ENCODE assay signal across 25 mouse cellular contexts in genomic region chr12:69674176-69674575, GRCm38 (mm10). TPM values are rescaled to one million over a fixed set of nuclear protein-coding genes. Genes with fewer than 3 reads are reported as not detected.
DNase-seq lines count a peak whose midpoint lies in the region; ATAC-seq and TF ChIP-seq lines count a peak whose summit lies in the region.
"Had no signal": no experiment of that assay in that cellular context is flagged by ENCODE, and none has a peak within 500 bp of the region (broad histone marks: within the 10 kb centered on the region; RNA-seq: fewer than 3 reads in every experiment).

No protein-coding gene starts in this region.

- no peak overlapping the region for H3K4me3 ChIP-seq in heart, adult 2 months
- no peak overlapping the region for H3K4me3 ChIP-seq in heart, embryonic 12.5 days
- no peak overlapping the region for H3K4me3 ChIP-seq in midbrain, embryonic 11.5 days (ENCODE audit: low read depth, low read length)
- no peak overlapping the region for H3K4me3 ChIP-seq in midbrain, embryonic 15.5 days
- H3K4me3 ChIP-seq: embryonic facial prominence, embryonic 10.5 days; forebrain, embryonic 15.5 days; hindbrain, embryonic 15.5 days; liver, embryonic 13.5 days; lung, embryonic 15.5 days; megakaryocyte, embryonic 14.5 days; myocyte; neural tube, embryonic 13.5 days had no signal

- peaks cover 19% of the 10 kb centered on the region for H3K4me1 ChIP-seq in heart, adult 2 months (ENCODE audit: control insufficient read depth, insufficient read depth, low read length)
- peaks cover 20% of the 10 kb centered on the region for H3K4me1 ChIP-seq in heart, embryonic 12.5 days (replicated peaks)
- no peaks in the 10 kb centered on the region for H3K4me1 ChIP-seq in midbrain, embryonic 11.5 days (ENCODE audit: control insufficient read depth, insufficient read depth, low read length)
- peaks cover 9% of the 10 kb centered on the region; the same call in 1 of the 2 replicates for H3K4me1 ChIP-seq in midbrain, embryonic 15.5 days

- no peak for TF ChIP-seq EP300 in heart, adult 2 months (IDR thresholded peaks at IDR 0.05; ENCODE audit: insufficient read depth, low read depth, low read length)

- H3K9ac ChIP-seq in heart, adult 2 months (ENCODE audit: low read depth, low read length): no peak overlapping the region
- no peak overlapping the region for H3K9ac ChIP-seq in heart, embryonic 12.5 days
- no peak overlapping the region for H3K9ac ChIP-seq in midbrain, embryonic 11.5 days (ENCODE audit: low read length)
- H3K9ac ChIP-seq in midbrain, embryonic 15.5 days: no peak overlapping the region
- H3K9ac ChIP-seq: forebrain, embryonic 15.5 days; hindbrain, embryonic 15.5 days; liver, embryonic 13.5 days; lung, embryonic 15.5 days; neural tube, embryonic 13.5 days had no signal

- 0 out of 2 replicates have a peak, but pooled peaks cover 3% of the 10 kb centered on the region for H3K9me3 ChIP-seq in heart, embryonic 12.5 days (replicated peaks)
- no peaks in the 10 kb centered on the region for H3K9me3 ChIP-seq in midbrain, embryonic 11.5 days (ENCODE audit: control insufficient read depth, low read length)
- no peaks in the 10 kb centered on the region for H3K9me3 ChIP-seq in midbrain, embryonic 15.5 days
- H3K9me3 ChIP-seq: embryonic facial prominence, embryonic 10.5 days; forebrain, embryonic 15.5 days; hindbrain, embryonic 15.5 days; liver, embryonic 13.5 days; lung, embryonic 15.5 days; megakaryocyte, embryonic 14.5 days; neural tube, embryonic 13.5 days had no signal

- peak overlapping the region; percentile 26 for H3K27ac ChIP-seq in heart, adult 2 months
- no peak overlapping the region for H3K27ac ChIP-seq in heart, embryonic 12.5 days (ENCODE audit: poor library complexity, severe bottlenecking)
- H3K27ac ChIP-seq in midbrain, embryonic 11.5 days (ENCODE audit: low read depth, low read length): no peak overlapping the region
- no peak overlapping the region for H3K27ac ChIP-seq in midbrain, embryonic 15.5 days
- H3K27ac ChIP-seq: embryonic facial prominence, embryonic 10.5 days; forebrain, embryonic 15.5 days; hindbrain, embryonic 15.5 days; liver, embryonic 13.5 days; lung, embryonic 15.5 days; neural tube, embryonic 13.5 days had no signal

- ATAC-seq in heart, embryonic 12.5 days (ENCODE audit: insufficient number of reproducible peaks, low FRiP score): no peak
- ATAC-seq in midbrain, embryonic 11.5 days (ENCODE audit: low FRiP score): no peak
- no peak for ATAC-seq in midbrain, embryonic 15.5 days (replicated peaks)
- ATAC-seq: activated CD4-positive, CD25-positive, alpha-beta regulatory T cell, adult 4 months; forebrain, embryonic 15.5 days; midbrain, embryonic 16.5 days had no signal

- WGBS in heart, adult 2 months: 7% methylated on average over 1 of the region's 1 CpGs
- 59% methylated on average over 1 of the region's 1 CpGs for WGBS in heart, embryonic 12.5 days
- 80% methylated on average over 1 of the region's 1 CpGs for WGBS in midbrain, embryonic 11.5 days
- WGBS in midbrain, embryonic 15.5 days: 58% methylated on average over 1 of the region's 1 CpGs

- intact Hi-C loops in heart, adult 2 months (cut with DNase I): no loop called here

- TF ChIP-seq CTCF in heart, adult 2 months (IDR thresholded peaks at IDR 0.05): no peak

- no peak for DNase-seq in heart, adult 2 months
- DNase-seq in kidney, adult 9 months: peak; percentile 34
- no peak for DNase-seq in kidney, postnatal 14 days
- DNase-seq in midbrain, embryonic 11.5 days (ENCODE audit: low spot score, missing footprints): peak; percentile 44
- no peak for DNase-seq in layer of hippocampus, adult 9-10 months (ENCODE audit: low spot score)
- DNase-seq: adrenal gland, postnatal 14 days; cerebellum, adult 9-11 months; gastrocnemius, postnatal 14 days; kidney, adult 8-10 months; liver, embryonic 13.5 days; lung, postnatal 36 days; retina, postnatal 1 day; right cerebral cortex, postnatal 25 days; spleen, adult 18-20 months had no signal

- no peaks in the 10 kb centered on the region for H3K27me3 ChIP-seq in heart, adult 2 months (ENCODE audit: control insufficient read depth, insufficient read depth, low read length)
- no peaks in the 10 kb centered on the region for H3K27me3 ChIP-seq in heart, embryonic 12.5 days (replicated peaks)
- no peaks in the 10 kb centered on the region for H3K27me3 ChIP-seq in midbrain, embryonic 11.5 days (ENCODE audit: control insufficient read depth, insufficient read depth, low read length)
- no peaks in the 10 kb centered on the region for H3K27me3 ChIP-seq in midbrain, embryonic 15.5 days (replicated peaks)
- H3K27me3 ChIP-seq: forebrain, embryonic 15.5 days; hindbrain, embryonic 15.5 days; liver, embryonic 13.5 days; lung, embryonic 15.5 days; megakaryocyte, embryonic 14.5 days; neural tube, embryonic 13.5 days had no signal

- H3K79me2 ChIP-seq in heart, adult 2 months (replicated peaks; ENCODE audit: control insufficient read depth, insufficient read depth, low read length): peaks cover 12% of the 10 kb centered on the region

- H3K36me3 ChIP-seq in heart, adult 2 months (ENCODE audit: control insufficient read depth, insufficient read depth, low read length): peaks cover 18% of the 10 kb centered on the region
- H3K36me3 ChIP-seq in heart, embryonic 12.5 days: no peaks in the 10 kb centered on the region
- no peaks in the 10 kb centered on the region for H3K36me3 ChIP-seq in midbrain, embryonic 11.5 days (ENCODE audit: control insufficient read depth, insufficient read depth, low read length)
- no peaks in the 10 kb centered on the region for H3K36me3 ChIP-seq in midbrain, embryonic 15.5 days (replicated peaks)
- H3K36me3 ChIP-seq: forebrain, embryonic 15.5 days; hindbrain, embryonic 15.5 days; liver, embryonic 13.5 days; lung, embryonic 15.5 days; neural tube, embryonic 13.5 days had no signal

- no peak overlapping the region for H3K4me2 ChIP-seq in heart, embryonic 12.5 days
- no peak overlapping the region for H3K4me2 ChIP-seq in midbrain, embryonic 11.5 days
- H3K4me2 ChIP-seq in midbrain, embryonic 15.5 days: no peak overlapping the region
- H3K4me2 ChIP-seq: forebrain, embryonic 15.5 days; hindbrain, embryonic 15.5 days; liver, embryonic 13.5 days; lung, embryonic 15.5 days; neural tube, embryonic 13.5 days had no signal

- no peak for TF ChIP-seq POLR2A in heart, adult 2 months (IDR thresholded peaks at IDR 0.05; ENCODE audit: insufficient read depth, low read depth, low read length)

RNA-seq across cellular contexts. Expression of gene Sos2, which starts 7.5 kb away (rescaled TPM):
- 10 to 100 TPM; 33.7 to 38.5 TPM for total RNA-seq in heart, adult 2 months (2021)
- 21.3 and 33.1 TPM in 2 replicates for polyA plus RNA-seq in heart, adult 2 months (2012; rRNA removed)
- 8.3 and 8.4 TPM in 2 replicates for polyA plus RNA-seq in heart, embryonic 12.5 days (2016; fragmentation: Nextera tagmentation; extraction: Ambion mirVana)
- polyA plus RNA-seq in midbrain, embryonic 11.5 days (2014; fragmentation: Nextera tagmentation; extraction: Ambion mirVana): 10.5 and 12.0 TPM in 2 replicates
- polyA plus RNA-seq in midbrain, embryonic 15.5 days (2015; fragmentation: Nextera tagmentation; extraction: Ambion mirVana): 13.0 and 13.2 TPM in 2 replicates

RNA-seq across cellular contexts. Expression of gene L2hgdh, which starts 50.5 kb away (rescaled TPM):
- total RNA-seq in heart, adult 2 months (2021): 10 to 100 TPM; 41.9 to 49.4 TPM
- 13.8 and 33.4 TPM in 2 replicates for polyA plus RNA-seq in heart, adult 2 months (2012; rRNA removed)
- 19.5 and 20.8 TPM in 2 replicates for polyA plus RNA-seq in heart, embryonic 12.5 days (2016; fragmentation: Nextera tagmentation; extraction: Ambion mirVana)
- 9.7 and 13.6 TPM in 2 replicates for polyA plus RNA-seq in midbrain, embryonic 11.5 days (2014; fragmentation: Nextera tagmentation; extraction: Ambion mirVana)
- polyA plus RNA-seq in midbrain, embryonic 15.5 days (2015; fragmentation: Nextera tagmentation; extraction: Ambion mirVana): 14.3 and 14.5 TPM in 2 replicates

RNA-seq across cellular contexts. Expression of gene Atp5s, which starts 50.6 kb away (rescaled TPM):
- total RNA-seq in heart, adult 2 months (2021): 10 to 100 TPM; 31.5 to 34.7 TPM
- 22.5 and 56.1 TPM in 2 replicates for polyA plus RNA-seq in heart, adult 2 months (2012; rRNA removed)
- 31.1 and 31.2 TPM in 2 replicates for polyA plus RNA-seq in heart, embryonic 12.5 days (2016; fragmentation: Nextera tagmentation; extraction: Ambion mirVana)
- polyA plus RNA-seq in midbrain, embryonic 11.5 days (2014; fragmentation: Nextera tagmentation; extraction: Ambion mirVana): 18.0 and 19.3 TPM in 2 replicates
- polyA plus RNA-seq in midbrain, embryonic 15.5 days (2015; fragmentation: Nextera tagmentation; extraction: Ambion mirVana): 33.0 and 33.3 TPM in 2 replicates

Comparison
In these comparisons a context has a peak if more than half of its experiments do, and no peak if none do; other contexts are left out.
1. DNase-seq: peak in kidney, adult 9 months (single experiment) and midbrain, embryonic 11.5 days (single experiment); none in heart, adult 2 months (0 of 2), kidney, postnatal 14 days (single experiment) and layer of hippocampus, adult 9-10 months (single experiment).